Mouse (Mus musculus): ENCODE results near the gene Ccdc124. TPM values are rescaled to one million over a fixed set of nuclear protein-coding genes. Genes with fewer than 3 reads are reported as not detected.

The Ccdc124 gene
- total and polyA plus RNA-seq, 3 experiments: 47.6 to 87.1 TPM; not detected in 1

GRCm38 (mm10) chr8:70821399-70821962 is 52.3 kb downstream of the Ccdc124 start (continued):
- TF ChIP-seq ELF1 (IDR thresholded peaks at IDR 0.05; ENCODE audit: low read depth, low read length) (no peak), BHLHE40 (IDR thresholded peaks at IDR 0.05; ENCODE audit: borderline replicate concordance, low read depth, low read length) (no peak), TAL1 (IDR thresholded peaks at IDR 0.05; ENCODE audit: low read length) (no peak), CTCF (IDR thresholded peaks at IDR 0.05 in 2 of 3, conservative IDR thresholded peaks at IDR 0.05 in 1 of 3; ENCODE audit: control insufficient read depth in 1 of 3, insufficient read depth in 1 of 3, low read depth in 2 of 3, low read length in 3 of 3, poor library complexity in 1 of 3, severe bottlenecking in 1 of 3) (peak; percentile 85 to 96 (median 89)), GABPA (IDR thresholded peaks at IDR 0.05; ENCODE audit: low read depth, low read length) (no peak), POLR2A (IDR thresholded peaks at IDR 0.05; ENCODE audit: control insufficient read depth in 1 of 2, insufficient read depth in 1 of 2, low read depth in 1 of 2, low read length in 2 of 2, poor library complexity in 1 of 2) (no peak), MYB (IDR thresholded peaks at IDR 0.05; ENCODE audit: low read depth, low read length) (no peak), GATA1 (IDR thresholded peaks at IDR 0.05; ENCODE audit: low read depth, low read length) (no peak), POLR2AphosphoS2 (IDR thresholded peaks at IDR 0.05; ENCODE audit: low read length) (no peak)

- no peak overlapping the region for H3K4me3 ChIP-seq (ENCODE audit: control insufficient read depth in 1 of 2, insufficient read depth in 1 of 2, low read depth in 2 of 2, low read length in 2 of 2)
- H3K27me3 ChIP-seq (ENCODE audit: control insufficient read depth in 1 of 2, insufficient read depth in 2 of 2, low read length in 2 of 2): no peaks in the 10 kb centered on the region
- peaks cover 3 to 5% of the 10 kb centered on the region in 2 experiments; a peak in 3 of 4 replicates for H3K4me1 ChIP-seq (ENCODE audit: control insufficient read depth in 1 of 2, insufficient read depth in 2 of 2, low read length in 2 of 2)
These were observed 53.4 kb downstream of the Ccdc124 start for GRCm38 (mm10) chr8:70820101-70820935.

More at GRCm38 (mm10) chr8:70820101-70820935, 53.4 kb downstream of the Ccdc124 start:
- no peaks in the 10 kb centered on the region for H3K79me2 ChIP-seq (ENCODE audit: control insufficient read depth, insufficient read depth, low read length, poor library complexity)
- H3K36me3 ChIP-seq (ENCODE audit: control insufficient read depth in 1 of 2, insufficient read depth in 2 of 2, low read length in 2 of 2): no peaks in the 10 kb centered on the region
- no peak overlapping the region for H3K9ac ChIP-seq (ENCODE audit: control insufficient read depth, low read depth, low read length, poor library complexity, severe bottlenecking)
- H3K27ac ChIP-seq (ENCODE audit: control insufficient read depth, low read depth, low read length): no peak overlapping the region
- H3K9me3 ChIP-seq (replicated peaks; ENCODE audit: insufficient read depth, low read length): no peaks in the 10 kb centered on the region
- DNase-seq (ENCODE audit: low read depth, low spot score): peak; percentile 32
- TF ChIP-seq ZNF384 (IDR thresholded peaks at IDR 0.05; ENCODE audit: low read depth, low read length): no peak
- TF ChIP-seq RCOR1 (IDR thresholded peaks at IDR 0.05; ENCODE audit: low read depth, low read length): no peak
- no peak for TF ChIP-seq TAL1 (IDR thresholded peaks at IDR 0.05; ENCODE audit: low read length)
- TF ChIP-seq TBP (IDR thresholded peaks at IDR 0.05; ENCODE audit: low read depth, low read length): no peak
- TF ChIP-seq ZC3H11A (IDR thresholded peaks at IDR 0.05; ENCODE audit: low read depth, low read length): no peak
- TF ChIP-seq CHD2 (IDR thresholded peaks at IDR 0.05; ENCODE audit: low read length): no peak
- no peak for TF ChIP-seq BHLHE40 (IDR thresholded peaks at IDR 0.05; ENCODE audit: borderline replicate concordance, low read depth, low read length)
- TF ChIP-seq MAZ (IDR thresholded peaks at IDR 0.05; ENCODE audit: low read depth, low read length): no peak
- no peak for TF ChIP-seq ZMIZ1 (IDR thresholded peaks at IDR 0.05; ENCODE audit: low read depth, low read length)
- no peak for TF ChIP-seq POLR2AphosphoS5 (IDR thresholded peaks at IDR 0.05; ENCODE audit: borderline replicate concordance, low read depth, low read length)
- TF ChIP-seq TCF12 (IDR thresholded peaks at IDR 0.05; ENCODE audit: low read depth, low read length): no peak

Other genes with a start within 250 kb of the Ccdc124 start
- gene Gdf15, start 241.5 kb downstream of the Ccdc124 start, total RNA-seq (2012; rRNA removed): 0.15 and 1.8 TPM in 2 replicates
- gene Gdf15, start 241.5 kb downstream of the Ccdc124 start, polyA plus RNA-seq (2012; ENCODE audit: insufficient read depth in 1 of 2, insufficient read length in 2 of 2, low read depth in 1 of 2, low replicate concordance in 2 of 2, missing spikeins in 1 of 2): under 1 TPM in 1 of 2 experiments, not detected in 1; 0.63 TPM
- gene Pgpep1, start 213.5 kb downstream of the Ccdc124 start, total RNA-seq (2012; rRNA removed): 12.6 and 13.7 TPM in 2 replicates
- gene Pgpep1, start 213.5 kb downstream of the Ccdc124 start, polyA plus RNA-seq (2012; ENCODE audit: insufficient read depth in 1 of 2, insufficient read length in 2 of 2, low read depth in 1 of 2, low replicate concordance in 2 of 2, missing spikeins in 1 of 2): 10 to 100 TPM in 1 of 2 experiments, not detected in 1; 19.5 TPM
- 152 and 172 TPM in 2 replicates for gene Lsm4, start 200.7 kb downstream of the Ccdc124 start, total RNA-seq (2012; rRNA removed)
- 1,000 to 10,000 TPM in 1 of 2 experiments, 100 to 1,000 TPM in 1; 514 to 2,024 TPM for gene Lsm4, start 200.7 kb downstream of the Ccdc124 start, polyA plus RNA-seq (2012; ENCODE audit: insufficient read depth in 1 of 2, insufficient read length in 2 of 2, low read depth in 1 of 2, low replicate concordance in 2 of 2, missing spikeins in 1 of 2)
- 11.1 and 16.5 TPM in 2 replicates for gene Jund, start 175.0 kb downstream of the Ccdc124 start, total RNA-seq (2012; rRNA removed)
- gene Jund, start 175.0 kb downstream of the Ccdc124 start, polyA plus RNA-seq (2012; ENCODE audit: insufficient read depth in 1 of 2, insufficient read length in 2 of 2, low read depth in 1 of 2, low replicate concordance in 2 of 2, missing spikeins in 1 of 2): 10 to 100 TPM in 1 of 2 experiments, not detected in 1; 18.8 TPM
- gene Iqcn, start 170.5 kb downstream of the Ccdc124 start, total RNA-seq (2012; rRNA removed): 0.03 TPM in 1 of 2 replicates, not detected in the other
- gene Iqcn, start 170.5 kb downstream of the Ccdc124 start, polyA plus RNA-seq (2012; ENCODE audit: insufficient read depth in 1 of 2, insufficient read length in 2 of 2, low read depth in 1 of 2, low replicate concordance in 2 of 2, missing spikeins in 1 of 2): not detected
- gene Gm3336, start 155.4 kb downstream of the Ccdc124 start, total RNA-seq (2012; rRNA removed): 0.19 and 0.20 TPM in 2 replicates
- under 1 TPM in 1 of 2 experiments, not detected in 1; 0.72 TPM for gene Gm3336, start 155.4 kb downstream of the Ccdc124 start, polyA plus RNA-seq (2012; ENCODE audit: insufficient read depth in 1 of 2, insufficient read length in 2 of 2, low read depth in 1 of 2, low replicate concordance in 2 of 2, missing spikeins in 1 of 2)
- gene Pde4c, start 150.2 kb downstream of the Ccdc124 start, total RNA-seq (2012; rRNA removed): 0.65 and 0.75 TPM in 2 replicates
- gene Pde4c, start 150.2 kb downstream of the Ccdc124 start, polyA plus RNA-seq (2012; ENCODE audit: insufficient read depth in 1 of 2, insufficient read length in 2 of 2, low read depth in 1 of 2, low replicate concordance in 2 of 2, missing spikeins in 1 of 2): 1 to 10 TPM in 1 of 2 experiments, not detected in 1; 3.0 TPM
- gene Rab3a, start 119.3 kb downstream of the Ccdc124 start, total RNA-seq (2012; rRNA removed): 1.8 TPM in 2 replicates
- gene Rab3a, start 119.3 kb downstream of the Ccdc124 start, polyA plus RNA-seq (2012; ENCODE audit: insufficient read depth in 1 of 2, insufficient read length in 2 of 2, low read depth in 1 of 2, low replicate concordance in 2 of 2, missing spikeins in 1 of 2): 1 to 10 TPM in 1 of 2 experiments, not detected in 1; 5.6 TPM
- 41.9 and 52.8 TPM in 2 replicates for gene Mpv17l2, start 113.0 kb downstream of the Ccdc124 start, total RNA-seq (2012; rRNA removed)
- gene Mpv17l2, start 113.0 kb downstream of the Ccdc124 start, polyA plus RNA-seq (2012; ENCODE audit: insufficient read depth in 1 of 2, insufficient read length in 2 of 2, low read depth in 1 of 2, low replicate concordance in 2 of 2, missing spikeins in 1 of 2): 100 to 1,000 TPM in 1 of 2 experiments, not detected in 1; 102 TPM
- gene Pik3r2, start 97.2 kb downstream of the Ccdc124 start, total RNA-seq (2012; rRNA removed): 23.7 and 25.4 TPM in 2 replicates
- gene Pik3r2, start 97.2 kb downstream of the Ccdc124 start, polyA plus RNA-seq (2012; ENCODE audit: insufficient read depth in 1 of 2, insufficient read length in 2 of 2, low read depth in 1 of 2, low replicate concordance in 2 of 2, missing spikeins in 1 of 2): 10 to 100 TPM in 1 of 2 experiments, not detected in 1; 37.8 TPM
- gene Mast3, start 68.9 kb downstream of the Ccdc124 start, total RNA-seq (2012; rRNA removed): 10.4 and 13.5 TPM in 2 replicates
- gene Mast3, start 68.9 kb downstream of the Ccdc124 start, polyA plus RNA-seq (2012; ENCODE audit: insufficient read depth in 1 of 2, insufficient read length in 2 of 2, low read depth in 1 of 2, low replicate concordance in 2 of 2, missing spikeins in 1 of 2): 10 to 100 TPM in 1 of 2 experiments, not detected in 1; 54.7 TPM
- gene Il12rb1, start 65.5 kb downstream of the Ccdc124 start, total RNA-seq (2012; rRNA removed): 1.2 and 1.4 TPM in 2 replicates
- gene Il12rb1, start 65.5 kb downstream of the Ccdc124 start, polyA plus RNA-seq (2012; ENCODE audit: insufficient read depth in 1 of 2, insufficient read length in 2 of 2, low read depth in 1 of 2, low replicate concordance in 2 of 2, missing spikeins in 1 of 2): 1 to 10 TPM in 1 of 2 experiments, not detected in 1; 2.2 TPM
- 10.0 and 13.1 TPM in 2 replicates for gene Arrdc2, start 34.2 kb downstream of the Ccdc124 start, total RNA-seq (2012; rRNA removed)
- 10 to 100 TPM in 1 of 2 experiments, not detected in 1; 22.5 TPM for gene Arrdc2, start 34.2 kb downstream of the Ccdc124 start, polyA plus RNA-seq (2012; ENCODE audit: insufficient read depth in 1 of 2, insufficient read length in 2 of 2, low read depth in 1 of 2, low replicate concordance in 2 of 2, missing spikeins in 1 of 2)
- gene Kcnn1, start 10.7 kb downstream of the Ccdc124 start, total RNA-seq (2012; rRNA removed): 7.3 and 8.9 TPM in 2 replicates
- 10 to 100 TPM in 1 of 2 experiments, not detected in 1; 10.7 TPM for gene Kcnn1, start 10.7 kb downstream of the Ccdc124 start, polyA plus RNA-seq (2012; ENCODE audit: insufficient read depth in 1 of 2, insufficient read length in 2 of 2, low read depth in 1 of 2, low replicate concordance in 2 of 2, missing spikeins in 1 of 2)
- 0.12 and 0.13 TPM in 2 replicates for gene Slc5a5, start 18.8 kb upstream of the Ccdc124 start, total RNA-seq (2012; rRNA removed)
- gene Slc5a5, start 18.8 kb upstream of the Ccdc124 start, polyA plus RNA-seq (2012; ENCODE audit: insufficient read depth in 1 of 2, insufficient read length in 2 of 2, low read depth in 1 of 2, low replicate concordance in 2 of 2, missing spikeins in 1 of 2): under 1 TPM in 1 of 2 experiments, not detected in 1; 0.36 TPM
- gene Rpl18a, start 23.5 kb upstream of the Ccdc124 start, total RNA-seq (2012; rRNA removed): 4,999 and 5,671 TPM in 2 replicates
- gene Rpl18a, start 23.5 kb upstream of the Ccdc124 start, polyA plus RNA-seq (2012; ENCODE audit: insufficient read depth in 1 of 2, insufficient read length in 2 of 2, low read depth in 1 of 2, low replicate concordance in 2 of 2, missing spikeins in 1 of 2): 1,000 to 10,000 TPM in 1 of 2 experiments, not detected in 1; 5,399 TPM
- gene Map1s, start 32.0 kb upstream of the Ccdc124 start, total RNA-seq (2012; rRNA removed): 41.0 and 53.3 TPM in 2 replicates
- gene Map1s, start 32.0 kb upstream of the Ccdc124 start, polyA plus RNA-seq (2012; ENCODE audit: insufficient read depth in 1 of 2, insufficient read length in 2 of 2, low read depth in 1 of 2, low replicate concordance in 2 of 2, missing spikeins in 1 of 2): 10 to 100 TPM in 1 of 2 experiments, not detected in 1; 51.0 TPM

All from MEL (cell line).